Mouse (Mus musculus): ENCODE measurements at regions not wholly inside any gene's neighbourhood (a gene's known extent, or its start where the extent isn't known, plus 50 kb on each side); places are given as distances from the start of the nearest gene placed in this dataset.

DNA sequence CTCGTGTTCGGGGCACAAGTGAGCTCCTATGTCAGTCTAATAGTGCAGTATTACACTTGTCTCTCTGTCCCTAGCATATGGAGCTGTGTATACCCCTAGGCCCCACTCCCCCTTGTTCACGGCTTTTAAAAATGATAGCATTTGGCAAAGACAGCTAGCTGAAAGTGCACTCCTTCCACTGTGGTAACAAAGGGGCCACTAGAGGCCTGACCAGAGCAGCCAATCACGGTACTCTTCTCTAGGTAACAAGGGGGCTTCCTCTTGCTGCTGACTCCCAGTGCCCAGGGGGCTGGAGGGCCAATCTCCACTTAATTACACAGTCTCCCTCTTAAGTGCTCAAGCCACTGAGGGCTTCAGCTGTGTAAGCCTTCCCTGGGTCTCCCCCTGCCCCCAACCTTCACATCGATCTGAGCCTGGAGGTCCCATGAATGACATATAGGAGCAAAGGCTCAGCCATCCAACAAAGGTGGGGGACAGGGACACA lies 99.8 kb upstream of the Irx1 start:
- TF ChIP-seq CTCF (IDR thresholded peaks at IDR 0.05) (no peak), EP300 (IDR thresholded peaks at IDR 0.05) (no peak)
